Mouse (Mus musculus): ENCODE results near the gene Uhrf1bp1l. TPM values are rescaled to one million over a fixed set of nuclear protein-coding genes. Genes with fewer than 3 reads are reported as not detected.

Uhrf1bp1l gene
- polyA plus RNA-seq, 1 experiment from 2014 or later, result 28.8 TPM

- 53% methylated on average over 4 of the region's 4 CpGs for WGBS
- Histone ChIP-seq H3K36me3 (ENCODE audit: control insufficient read depth, insufficient read depth) (peaks cover 5% of the 10 kb centered on the region; the same call in 1 of the 2 replicates), H3K9ac (replicated peaks; ENCODE audit: low read depth, low read length) (no peak overlapping the region), H3K4me3 (replicated peaks; ENCODE audit: low read length) (no peak overlapping the region), H3K4me1 (replicated peaks; ENCODE audit: control insufficient read depth, insufficient read depth, low read length) (no peaks in the 10 kb centered on the region), H3K4me2 (ENCODE audit: low read length) (no peak overlapping the region), H3K27ac (ENCODE audit: low read length) (no peak overlapping the region), H3K9me3 (ENCODE audit: control insufficient read depth, low read length) (no peaks in the 10 kb centered on the region), H3K27me3 (replicated peaks; ENCODE audit: control insufficient read depth, insufficient read depth, low read length) (no peaks in the 10 kb centered on the region)
- ATAC-seq, result no peak
Measured at GRCm38 (mm10) chr10:89819146-89819545, 74.4 kb downstream of the Uhrf1bp1l start.

GRCm38 (mm10) chr10:89823906-89824305, 79.1 kb downstream of the Uhrf1bp1l start:
- Histone ChIP-seq H3K36me3 (ENCODE audit: control insufficient read depth, insufficient read depth) (no peaks in the 10 kb centered on the region), H3K4me1 (replicated peaks; ENCODE audit: control insufficient read depth, insufficient read depth, low read length) (no peaks in the 10 kb centered on the region), H3K4me3 (replicated peaks; ENCODE audit: low read length) (no peak overlapping the region), H3K4me2 (ENCODE audit: low read length) (no peak overlapping the region), H3K9ac (replicated peaks; ENCODE audit: low read depth, low read length) (no peak overlapping the region), H3K9me3 (ENCODE audit: control insufficient read depth, low read length) (no peaks in the 10 kb centered on the region), H3K27ac (ENCODE audit: low read length) (no peak overlapping the region), H3K27me3 (replicated peaks; ENCODE audit: control insufficient read depth, insufficient read depth, low read length) (no peaks in the 10 kb centered on the region)
- 44% methylated on average over 2 of the region's 2 CpGs for WGBS
- no peak for ATAC-seq

GRCm38 (mm10) chr10:89826896-89827295, 82.1 kb downstream of the Uhrf1bp1l start:
- Histone ChIP-seq H3K27me3 (replicated peaks; ENCODE audit: control insufficient read depth, insufficient read depth, low read length) (no peaks in the 10 kb centered on the region), H3K4me2 (ENCODE audit: low read length) (no peak overlapping the region), H3K4me3 (replicated peaks; ENCODE audit: low read length) (no peak overlapping the region), H3K4me1 (replicated peaks; ENCODE audit: control insufficient read depth, insufficient read depth, low read length) (no peaks in the 10 kb centered on the region), H3K27ac (ENCODE audit: low read length) (no peak overlapping the region), H3K9ac (replicated peaks; ENCODE audit: low read depth, low read length) (no peak overlapping the region), H3K9me3 (ENCODE audit: control insufficient read depth, low read length) (no peaks in the 10 kb centered on the region), H3K36me3 (ENCODE audit: control insufficient read depth, insufficient read depth) (no peaks in the 10 kb centered on the region)
- WGBS, result 46% methylated on average over 3 of the region's 3 CpGs
- peak; percentile 79 for ATAC-seq

GRCm38 (mm10) chr10:89832334-89832733, 87.5 kb downstream of the Uhrf1bp1l start:
- H3K27ac ChIP-seq (ENCODE audit: low read length), result no peak overlapping the region
- ATAC-seq, result no peak
- no peak overlapping the region for H3K4me3 ChIP-seq (replicated peaks; ENCODE audit: low read length)
- H3K4me1 ChIP-seq (replicated peaks; ENCODE audit: control insufficient read depth, insufficient read depth, low read length), result no peaks in the 10 kb centered on the region
- no peaks in the 10 kb centered on the region for H3K36me3 ChIP-seq (ENCODE audit: control insufficient read depth, insufficient read depth)
- H3K9ac ChIP-seq (replicated peaks; ENCODE audit: low read depth, low read length), result no peak overlapping the region
- H3K9me3 ChIP-seq (ENCODE audit: control insufficient read depth, low read length), result no peaks in the 10 kb centered on the region
- no peak overlapping the region for H3K4me2 ChIP-seq (ENCODE audit: low read length)
- H3K27me3 ChIP-seq (replicated peaks; ENCODE audit: control insufficient read depth, insufficient read depth, low read length), result no peaks in the 10 kb centered on the region
- WGBS, result 81% methylated on average over 4 of the region's 4 CpGs

GRCm38 (mm10) chr10:89833166-89833565, 88.4 kb downstream of the Uhrf1bp1l start:
- no peaks in the 10 kb centered on the region for H3K4me1 ChIP-seq (replicated peaks; ENCODE audit: control insufficient read depth, insufficient read depth, low read length)

GRCm38 (mm10) chr10:89837476-89837875, 92.7 kb downstream of the Uhrf1bp1l start:
- Histone ChIP-seq H3K4me1 (replicated peaks; ENCODE audit: control insufficient read depth, insufficient read depth, low read length) (no peaks in the 10 kb centered on the region), H3K27ac (ENCODE audit: low read length) (no peak overlapping the region), H3K27me3 (replicated peaks; ENCODE audit: control insufficient read depth, insufficient read depth, low read length) (no peaks in the 10 kb centered on the region), H3K36me3 (ENCODE audit: control insufficient read depth, insufficient read depth) (no peaks in the 10 kb centered on the region), H3K4me3 (replicated peaks; ENCODE audit: low read length) (no peak overlapping the region), H3K9me3 (ENCODE audit: control insufficient read depth, low read length) (no peaks in the 10 kb centered on the region), H3K9ac (replicated peaks; ENCODE audit: low read depth, low read length) (no peak overlapping the region), H3K4me2 (ENCODE audit: low read length) (no peak overlapping the region)
- no peak for ATAC-seq
- WGBS, result 34% methylated on average over 3 of the region's 3 CpGs

More at GRCm38 (mm10) chr10:89833166-89833565, 88.4 kb downstream of the Uhrf1bp1l start:
- Histone ChIP-seq H3K9ac (replicated peaks; ENCODE audit: low read depth, low read length) (no peak overlapping the region), H3K4me2 (ENCODE audit: low read length) (no peak overlapping the region), H3K27me3 (replicated peaks; ENCODE audit: control insufficient read depth, insufficient read depth, low read length) (no peaks in the 10 kb centered on the region), H3K36me3 (ENCODE audit: control insufficient read depth, insufficient read depth) (no peaks in the 10 kb centered on the region), H3K9me3 (ENCODE audit: control insufficient read depth, low read length) (no peaks in the 10 kb centered on the region), H3K4me3 (replicated peaks; ENCODE audit: low read length) (no peak overlapping the region), H3K27ac (ENCODE audit: low read length) (no peak overlapping the region)
- WGBS, result 80% methylated on average over 10 of the region's 10 CpGs
- no peak for ATAC-seq

GRCm38 (mm10) chr10:89838834-89839233, 94.0 kb downstream of the Uhrf1bp1l start:
- no peaks in the 10 kb centered on the region for H3K4me1 ChIP-seq (replicated peaks; ENCODE audit: control insufficient read depth, insufficient read depth, low read length)
- WGBS, result 89% methylated on average over 3 of the region's 3 CpGs
- H3K36me3 ChIP-seq (ENCODE audit: control insufficient read depth, insufficient read depth), result no peaks in the 10 kb centered on the region
- no peak overlapping the region for H3K4me3 ChIP-seq (replicated peaks; ENCODE audit: low read length)
- H3K9ac ChIP-seq (replicated peaks; ENCODE audit: low read depth, low read length), result no peak overlapping the region
- no peak overlapping the region for H3K4me2 ChIP-seq (ENCODE audit: low read length)
- no peak overlapping the region for H3K27ac ChIP-seq (ENCODE audit: low read length)
- no peak for ATAC-seq
- no peaks in the 10 kb centered on the region for H3K27me3 ChIP-seq (replicated peaks; ENCODE audit: control insufficient read depth, insufficient read depth, low read length)
- H3K9me3 ChIP-seq (ENCODE audit: control insufficient read depth, low read length), result no peaks in the 10 kb centered on the region

GRCm38 (mm10) chr10:89850951-89851350, 106.2 kb downstream of the Uhrf1bp1l start:
- Histone ChIP-seq H3K36me3 (ENCODE audit: control insufficient read depth, insufficient read depth) (no peaks in the 10 kb centered on the region), H3K4me2 (ENCODE audit: low read length) (no peak overlapping the region), H3K4me3 (replicated peaks; ENCODE audit: low read length) (no peak overlapping the region), H3K4me1 (replicated peaks; ENCODE audit: control insufficient read depth, insufficient read depth, low read length) (no peaks in the 10 kb centered on the region), H3K27ac (ENCODE audit: low read length) (no peak overlapping the region), H3K9me3 (ENCODE audit: control insufficient read depth, low read length) (peaks cover 2% of the 10 kb centered on the region; the same call in 1 of the 2 replicates), H3K27me3 (replicated peaks; ENCODE audit: control insufficient read depth, insufficient read depth, low read length) (no peaks in the 10 kb centered on the region), H3K9ac (replicated peaks; ENCODE audit: low read depth, low read length) (no peak overlapping the region)
- WGBS, result 94% methylated on average over 6 of the region's 6 CpGs
- ATAC-seq, result no peak

GRCm38 (mm10) chr10:89855251-89855875, 110.6 kb downstream of the Uhrf1bp1l start:
- ATAC-seq, result peak; percentile 73
- H3K4me3 ChIP-seq (replicated peaks; ENCODE audit: low read length), result no peak overlapping the region
- H3K36me3 ChIP-seq (ENCODE audit: control insufficient read depth, insufficient read depth), result no peaks in the 10 kb centered on the region
- WGBS, result 64% methylated on average over 5 of the region's 5 CpGs
- no peaks in the 10 kb centered on the region for H3K9me3 ChIP-seq (ENCODE audit: control insufficient read depth, low read length)
- no peak overlapping the region for H3K27ac ChIP-seq (ENCODE audit: low read length)
- H3K4me1 ChIP-seq (replicated peaks; ENCODE audit: control insufficient read depth, insufficient read depth, low read length), result peaks cover 5% of the 10 kb centered on the region; the same call in 1 of the 2 replicates
- no peak overlapping the region for H3K9ac ChIP-seq (replicated peaks; ENCODE audit: low read depth, low read length)
- H3K4me2 ChIP-seq (ENCODE audit: low read length), result no peak overlapping the region
- H3K27me3 ChIP-seq (replicated peaks; ENCODE audit: control insufficient read depth, insufficient read depth, low read length), result no peaks in the 10 kb centered on the region
